Mouse (Mus musculus) urinary bladder, postnatal 25 days (tissue): ENCODE measurements around the gene Fubp3.
"Not testable (repeated sequence)": the region's sequence is repeated elsewhere in the genome, so short reads cannot be mapped to it uniquely, and the experiment has no call there.

Experiments
- DNase-seq: peaks from one replicate; pipeline ENCODE4 v3.0.0; 2022; ENCODE audit warnings: low spot score

The Fubp3 gene

GRCm38 (mm10) chr2:31572051-31572914, at the start of gene Fubp3:
Gene Fubp3, plus strand, starts transcription at chr2:31572651.
- DNase-seq: peak; percentile 89

- no peak for DNase-seq
Measured at GRCm38 (mm10) chr2:31524641-31525040, 47.8 kb upstream of the Fubp3 start.

DNA sequence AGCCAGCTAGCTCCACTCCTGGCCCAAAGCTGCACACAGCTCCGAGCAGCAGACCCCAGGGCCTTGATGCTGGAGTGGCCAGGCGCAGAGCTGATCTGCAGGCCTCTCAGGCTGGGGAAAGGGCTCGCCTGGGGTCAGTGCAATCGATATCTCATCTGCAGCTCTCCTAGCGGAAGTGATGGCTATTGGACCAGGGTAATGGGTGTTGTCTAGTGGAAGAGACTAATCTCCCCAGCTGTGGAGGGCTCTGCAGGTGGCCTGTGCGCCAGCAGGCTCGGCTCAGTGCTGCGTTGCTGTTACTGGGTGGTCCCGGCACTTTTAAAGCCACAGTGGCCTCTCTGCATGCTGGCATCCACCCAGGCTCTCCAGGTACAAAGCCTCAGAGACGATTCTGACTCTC, 46.7 kb upstream of the Fubp3 start:
- no peak for DNase-seq

- DNase-seq: no peak
Measured at GRCm38 (mm10) chr2:31530201-31530600, 42.2 kb upstream of the Fubp3 start.

GRCm38 (mm10) chr2:31537054-31537453, 35.4 kb upstream of the Fubp3 start:
- DNase-seq: peak; percentile 12

- no peak for DNase-seq
Measured at GRCm38 (mm10) chr2:31538745-31539144, 33.7 kb upstream of the Fubp3 start.

- no peak for DNase-seq
Measured at GRCm38 (mm10) chr2:31541581-31541980, 30.9 kb upstream of the Fubp3 start.

DNA sequence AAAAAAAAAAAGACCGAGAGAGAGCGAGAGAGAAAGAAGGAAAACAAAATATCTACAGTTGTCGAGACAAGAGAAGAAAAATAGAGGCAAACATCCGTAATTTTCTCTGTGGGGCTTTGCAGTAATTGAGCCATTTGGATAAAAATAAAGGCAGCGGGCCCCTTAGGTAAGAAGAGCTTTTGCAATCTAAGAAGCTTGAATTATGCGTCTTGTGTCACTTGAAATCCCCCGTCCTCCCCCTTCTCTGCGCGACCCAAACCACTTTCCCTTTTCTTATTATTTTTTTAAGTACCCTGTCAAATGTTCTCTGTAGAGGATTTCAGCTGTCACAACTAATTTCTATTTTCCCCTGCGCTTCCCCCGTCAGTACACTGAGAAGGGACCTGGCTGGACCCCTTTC, 24.7 kb upstream of the Fubp3 start:
- DNase-seq: no peak

DNA sequence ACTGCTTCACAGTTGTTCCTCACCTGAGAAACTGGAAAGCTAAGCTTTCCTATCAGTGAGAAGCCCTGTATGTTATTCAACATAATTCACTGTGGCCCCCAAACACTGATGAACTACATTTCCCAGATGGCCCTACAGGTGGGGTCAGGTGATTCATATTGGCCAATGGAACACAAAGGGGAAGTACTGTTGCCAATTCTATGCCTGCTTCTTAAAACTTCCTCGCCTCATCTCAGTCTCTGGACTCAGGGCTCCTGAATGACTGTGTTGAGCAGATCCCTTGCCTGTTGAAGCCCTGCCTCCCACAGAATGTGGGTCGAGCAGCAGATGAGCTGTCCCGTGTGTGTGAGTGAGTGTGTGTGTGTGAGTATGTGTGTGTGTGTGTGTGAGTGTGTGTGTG, 21.9 kb upstream of the Fubp3 start:
- no peak for DNase-seq

DNA sequence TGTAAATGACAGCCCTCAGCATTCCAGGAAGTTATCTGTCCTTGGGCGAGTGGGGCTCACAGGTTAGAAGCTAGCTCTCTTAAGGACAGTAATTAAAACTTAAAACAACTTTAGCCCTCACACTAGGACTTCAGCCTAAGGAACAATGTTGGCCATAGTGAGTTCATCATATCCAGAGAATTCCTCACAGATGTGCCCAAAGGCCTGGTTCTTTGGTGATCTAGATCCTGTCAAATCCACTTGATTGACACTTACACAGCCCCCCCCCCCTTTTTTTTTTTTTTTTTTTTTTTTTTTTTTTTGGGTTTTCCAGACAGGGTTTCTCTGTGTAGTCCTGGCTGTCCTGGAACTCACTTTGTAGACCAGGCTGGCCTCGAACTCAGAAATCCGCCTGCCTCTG, 21.1 kb upstream of the Fubp3 start:
- not testable (repeated sequence) for DNase-seq

DNA sequence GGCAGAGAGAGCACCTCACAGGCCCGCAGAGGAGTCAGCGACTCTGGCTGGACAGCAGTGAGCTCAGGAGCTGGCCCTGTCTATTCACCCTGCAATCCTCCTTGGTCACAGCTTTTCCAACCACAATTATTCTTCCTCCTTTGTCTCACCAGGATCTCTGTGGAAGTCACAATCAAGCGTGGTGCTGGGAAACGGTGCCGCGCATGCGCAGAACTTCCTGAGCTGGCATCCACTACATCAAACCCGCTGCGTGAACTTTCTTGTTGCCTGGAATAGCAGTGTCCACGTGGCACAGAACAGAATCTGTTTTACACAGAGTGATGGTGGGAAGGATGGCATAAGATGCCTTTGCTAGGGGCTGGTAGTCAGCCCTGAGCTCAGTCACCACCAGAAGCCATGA, 20.5 kb upstream of the Fubp3 start:
- DNase-seq: no peak

DNA sequence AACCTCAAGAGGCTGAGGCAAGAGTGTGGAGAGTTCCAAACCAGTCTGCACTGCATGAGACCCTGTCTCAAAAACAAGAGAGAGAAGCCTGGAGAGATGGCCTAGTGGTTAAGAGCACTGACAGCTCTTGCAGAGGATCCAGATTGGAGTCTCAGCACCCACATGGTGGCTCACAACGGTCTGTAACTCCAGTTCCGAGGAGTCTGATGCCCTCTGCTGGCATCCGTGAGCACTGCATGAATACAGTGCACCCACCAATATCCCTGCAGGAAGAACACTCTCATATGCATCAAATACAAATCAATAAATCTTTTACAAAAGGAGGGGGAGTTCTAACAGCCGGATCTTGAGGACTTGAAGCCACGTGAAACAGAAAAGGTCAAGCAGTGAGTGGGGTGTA, 17.8 kb upstream of the Fubp3 start:
- no peak for DNase-seq

DNA sequence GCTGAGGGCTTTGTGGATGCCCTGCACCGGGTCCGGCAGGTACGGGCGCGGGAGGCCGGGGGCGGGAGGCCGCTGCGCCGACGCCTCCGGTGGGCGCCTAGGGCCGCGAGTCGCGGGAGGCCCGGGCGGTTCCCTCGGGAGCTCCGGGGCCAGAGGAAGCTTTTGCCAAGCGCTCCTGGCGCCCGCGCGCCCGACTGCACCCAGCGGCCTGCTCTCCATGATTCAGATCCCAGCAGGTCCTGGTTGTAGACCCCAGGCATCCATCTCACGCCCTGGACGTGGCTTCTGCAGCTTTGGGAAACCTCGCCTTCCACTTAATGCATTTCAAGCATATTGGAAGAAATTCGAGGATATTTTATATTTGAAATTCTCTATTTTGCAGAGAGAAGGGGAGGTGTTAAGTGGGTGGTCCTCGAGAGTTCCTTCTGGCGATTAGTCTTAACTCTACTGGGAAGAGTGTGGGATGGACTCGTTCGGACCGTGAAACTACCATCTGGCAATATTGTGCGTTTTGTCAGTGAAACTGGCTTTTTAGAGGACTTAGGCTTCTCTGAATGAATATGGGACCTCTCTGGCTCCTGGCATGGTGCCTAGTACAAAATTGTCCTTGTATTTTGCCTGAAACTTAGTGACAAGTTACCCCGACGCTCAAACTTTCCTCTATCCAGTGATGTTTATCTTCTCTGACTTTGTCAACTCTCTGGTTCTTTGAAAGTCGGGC, 624 bp downstream of the Fubp3 start:
- DNase-seq: no peak

GRCm38 (mm10) chr2:31581617-31582016, 9.2 kb downstream of the Fubp3 start:
- DNase-seq: no peak

DNA sequence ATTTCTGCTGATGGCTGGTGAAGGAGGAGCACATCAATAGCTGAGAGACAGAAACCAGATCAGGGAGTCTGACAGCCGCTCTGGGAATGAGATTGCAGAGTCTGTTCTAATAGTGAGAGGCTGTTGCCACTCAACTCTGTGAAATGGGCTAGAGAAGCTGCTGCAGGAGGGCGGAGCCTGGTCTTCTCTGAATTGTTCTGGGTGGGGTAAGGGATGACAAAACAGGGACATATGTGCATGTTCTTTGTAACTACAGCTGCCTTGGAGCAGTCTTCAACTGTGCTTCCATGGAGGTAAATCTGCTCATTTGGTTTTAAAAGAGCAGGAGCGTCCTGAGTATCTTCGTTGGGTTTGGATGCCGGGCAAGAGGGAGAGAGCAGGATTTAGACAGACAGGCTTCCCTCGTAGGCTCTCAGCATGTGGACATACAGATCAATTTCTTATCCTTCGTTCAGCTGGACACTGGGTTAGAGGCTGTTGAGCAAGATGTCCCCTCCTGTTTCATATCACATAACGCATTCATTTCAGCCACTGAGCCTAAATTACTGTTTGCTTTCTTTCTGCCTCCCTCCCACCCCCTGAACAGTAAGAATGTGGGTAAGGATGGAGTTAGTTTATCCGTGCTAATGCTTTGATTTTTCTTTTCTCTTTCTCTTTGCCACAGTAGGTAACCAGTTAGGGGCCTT, 19.5 kb downstream of the Fubp3 start:
- no peak for DNase-seq

DNA sequence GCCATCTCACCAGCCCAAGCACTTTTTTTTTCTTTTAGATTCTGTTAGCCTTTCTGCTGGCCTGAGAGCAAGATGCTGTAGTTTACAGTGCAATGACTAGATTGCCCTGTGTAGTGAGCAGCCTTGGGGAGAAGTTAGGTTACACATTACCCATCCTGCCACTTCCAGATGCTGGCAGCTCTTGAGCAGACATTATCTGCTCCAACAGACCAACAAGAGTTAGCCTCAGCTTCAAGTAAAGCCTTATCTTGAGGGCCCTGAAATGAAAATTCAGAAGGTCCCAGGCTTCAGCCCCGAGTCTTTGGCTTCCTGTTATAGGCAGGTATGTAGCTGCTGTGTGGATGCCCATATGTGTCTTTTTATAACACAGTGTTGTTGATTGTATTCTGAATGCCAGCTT, 35.1 kb downstream of the Fubp3 start:
- DNase-seq: no peak

- no peak for DNase-seq
Measured at GRCm38 (mm10) chr2:31609859-31610261, 37.4 kb downstream of the Fubp3 start.

DNA sequence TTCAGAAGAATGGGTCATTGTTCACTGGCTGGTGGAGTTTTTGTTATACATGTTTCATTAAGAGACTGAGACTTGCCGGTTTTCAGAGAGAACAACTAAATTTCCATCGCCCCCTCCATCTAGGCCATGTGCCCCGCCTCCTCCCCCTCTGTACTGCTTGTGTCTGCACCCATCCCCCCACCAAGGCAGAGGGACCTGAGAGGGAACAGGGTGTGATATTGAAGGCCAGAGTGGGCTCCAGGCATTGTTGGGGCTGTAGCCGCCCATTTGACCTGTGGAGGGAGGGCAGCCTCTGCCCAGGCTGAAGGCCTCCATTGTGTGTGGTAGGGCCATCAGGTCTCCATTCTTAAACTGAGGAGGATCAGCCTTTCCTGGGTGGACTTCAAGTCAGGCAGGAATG, 38.5 kb downstream of the Fubp3 start:
- DNase-seq: no peak

- DNase-seq: no peak
Measured at GRCm38 (mm10) chr2:31611400-31611799, 38.9 kb downstream of the Fubp3 start.

DNA sequence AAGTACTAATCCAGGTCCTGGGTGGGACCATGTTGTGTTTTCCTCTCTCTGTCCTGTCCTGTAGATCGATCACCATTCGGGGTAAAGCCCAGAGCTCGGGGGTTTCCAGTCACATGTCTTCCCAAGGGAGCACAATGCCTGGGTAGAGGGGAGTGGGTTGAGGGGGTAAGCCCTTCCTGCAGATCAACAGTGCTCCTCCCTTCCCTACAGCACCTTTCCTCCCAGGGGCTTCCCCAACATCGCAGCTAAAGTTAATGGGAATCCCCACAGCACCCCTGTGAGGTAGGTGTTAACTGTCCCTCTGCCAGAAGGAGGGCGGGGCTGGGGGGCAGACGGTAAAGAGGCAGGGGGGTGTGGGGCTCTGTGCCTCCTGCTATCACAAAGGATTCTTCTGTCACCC, 40.2 kb downstream of the Fubp3 start:
- DNase-seq: no peak

DNA sequence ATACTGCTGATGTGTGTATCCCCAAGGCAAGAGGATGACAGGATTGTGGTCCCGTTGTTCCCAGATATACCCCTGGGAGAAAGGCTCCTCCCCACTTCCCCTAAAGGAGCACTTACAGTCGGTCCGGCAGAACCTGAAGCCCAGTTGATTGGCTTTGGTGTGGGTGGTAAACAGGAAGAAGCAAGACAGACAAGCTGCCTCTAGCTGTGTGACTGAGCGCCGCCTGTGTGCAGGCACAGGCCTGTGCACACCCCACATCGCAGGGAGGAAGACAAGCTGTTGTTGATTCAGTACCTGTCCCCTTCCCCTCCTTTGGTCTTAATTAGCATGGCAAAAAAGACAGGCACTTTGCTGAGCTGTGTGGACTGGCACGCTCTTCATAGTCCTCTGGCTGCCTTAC, 41.3 kb downstream of the Fubp3 start:
- DNase-seq: no peak

DNA sequence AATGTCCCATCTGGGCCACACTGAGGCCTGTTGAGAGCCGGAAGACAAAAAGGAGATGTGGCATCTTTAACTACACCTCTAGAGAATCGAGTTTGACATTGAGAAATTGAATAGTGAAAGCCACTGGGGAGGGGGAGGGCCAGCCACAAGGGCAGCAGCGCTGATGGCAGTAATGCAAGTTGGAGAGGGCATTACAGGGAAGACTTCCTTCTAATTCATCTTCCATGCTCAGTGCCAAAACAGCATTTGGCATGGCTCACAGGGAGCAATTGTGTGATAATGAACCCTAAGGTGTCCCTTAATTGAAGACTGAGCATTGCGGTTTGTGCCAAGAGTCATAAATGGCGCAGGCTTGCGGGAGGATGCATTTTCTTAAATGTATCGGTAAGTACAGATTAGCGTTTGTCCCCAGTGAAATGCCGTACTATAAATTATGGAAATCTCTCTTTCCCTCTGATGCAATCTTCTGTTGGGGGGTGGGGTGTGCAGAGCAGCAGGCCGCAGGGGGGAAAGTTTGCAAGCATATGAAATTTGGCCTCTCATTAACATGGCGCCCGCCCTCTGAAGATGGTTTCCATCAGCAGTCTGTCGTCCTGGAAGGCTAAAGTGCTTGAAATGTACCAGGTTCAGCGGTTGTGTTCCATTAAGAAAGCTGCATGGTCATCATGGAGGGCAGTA, 46.2 kb downstream of the Fubp3 start:
- no peak for DNase-seq
